Mouse (Mus musculus) testis, adult 2 months (tissue): ENCODE measurements around the gene Sh3bp5.

Source experiments
- CTCF ChIP-seq: fragments of 200-500 bp; IDR thresholded peaks from 2 replicates; pipeline ENCODE4 v1.5.1; 2012; ENCODE audit warnings: low read depth, mild to moderate bottlenecking, inconsistent platforms, low read length, moderate library complexity; ENCODE audit not compliant: control insufficient read depth, insufficient read depth, insufficient replicate concordance
- POLR2A ChIP-seq: fragments of 200-500 bp; IDR thresholded peaks from 2 replicates; pipeline ENCODE4 v1.6.1; 2012; ENCODE audit warnings: low read depth, mild to moderate bottlenecking, inconsistent platforms, low read length, moderate library complexity; ENCODE audit not compliant: control insufficient read depth

GRCm38 (mm10) chr14:31437826-31438529 is 2.1 kb upstream of the Sh3bp5 start:
- no peak for TF ChIP-seq POLR2A
- no peak for TF ChIP-seq CTCF
